Mouse (Mus musculus): Measurements from ENCODE around the gene Klhl35. TPM values are rescaled to one million over a fixed set of nuclear protein-coding genes. Genes with fewer than 3 reads are reported as not detected.

Klhl35 gene
- not detected in 2 replicates for total RNA-seq (2017)

DNA sequence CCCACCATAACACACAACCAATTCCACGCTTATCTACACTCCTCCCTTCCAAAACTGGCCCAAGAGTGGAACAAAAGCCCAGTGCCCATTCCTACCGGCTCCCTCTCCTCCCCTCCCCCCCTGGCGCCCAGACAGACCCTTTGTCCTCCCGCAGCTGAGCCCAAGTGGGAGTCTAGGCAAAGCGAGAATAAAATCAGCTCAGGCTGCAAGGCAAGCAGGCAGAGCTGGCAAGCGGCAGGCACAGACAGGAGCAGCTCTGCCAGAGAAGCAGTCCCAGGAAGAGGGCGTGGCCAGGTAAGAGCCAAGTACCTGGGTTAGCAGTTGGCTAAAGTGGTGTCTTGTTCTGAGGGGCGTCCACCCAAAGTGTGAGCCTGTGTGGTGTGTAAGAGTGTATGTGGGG, at the start of gene Klhl35:
Klhl35 (plus strand) TSS at position 194 of the 400 bp plus-strand sequence.
- no peak for ATAC-seq (ENCODE audit: extremely low read depth, insufficient number of reproducible peaks, low FRiP score, poor library complexity, severe bottlenecking)

DNA sequence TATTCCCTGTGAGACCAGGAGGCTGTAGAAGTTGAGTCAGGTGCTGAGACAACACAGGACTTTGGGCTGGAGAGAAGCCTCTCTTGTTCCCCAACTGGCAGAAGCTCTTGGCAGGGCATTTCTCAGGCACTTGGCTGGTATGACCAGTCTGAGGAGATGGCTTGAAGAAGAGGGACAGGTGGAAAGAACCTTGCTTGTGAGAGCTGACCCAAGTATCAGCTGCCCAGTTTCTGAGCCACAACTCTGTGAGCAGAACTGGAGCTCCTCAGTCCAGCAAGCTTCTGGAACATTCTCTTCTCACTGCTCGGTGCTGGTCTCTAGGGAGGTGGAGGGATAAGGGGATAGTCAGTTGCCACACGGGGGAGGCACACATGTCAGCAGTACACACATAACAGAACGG, 46.5 kb upstream of the Klhl35 start:
- ATAC-seq (ENCODE audit: extremely low read depth, insufficient number of reproducible peaks, low FRiP score, poor library complexity, severe bottlenecking) = no peak

DNA sequence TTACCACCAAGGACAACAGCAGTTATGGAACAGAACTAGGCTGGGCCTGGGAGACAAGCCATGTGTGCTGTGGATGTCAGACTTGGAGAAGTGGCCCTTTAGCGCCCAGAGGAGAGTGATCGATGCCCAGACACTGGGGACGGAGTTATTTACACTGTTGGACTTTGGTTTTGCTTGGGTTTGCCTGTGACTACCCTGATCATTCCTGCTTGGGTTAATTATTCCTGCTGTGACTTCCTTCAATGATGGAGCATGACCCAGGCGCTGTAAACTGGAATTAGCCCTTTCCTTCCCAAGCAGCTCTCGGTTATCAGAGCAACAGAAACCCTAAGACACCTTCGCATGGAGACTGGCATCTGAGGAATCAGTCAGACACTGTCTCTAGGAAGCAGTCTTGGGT, 44.8 kb upstream of the Klhl35 start:
- ATAC-seq (ENCODE audit: extremely low read depth, insufficient number of reproducible peaks, low FRiP score, poor library complexity, severe bottlenecking) = no peak

DNA sequence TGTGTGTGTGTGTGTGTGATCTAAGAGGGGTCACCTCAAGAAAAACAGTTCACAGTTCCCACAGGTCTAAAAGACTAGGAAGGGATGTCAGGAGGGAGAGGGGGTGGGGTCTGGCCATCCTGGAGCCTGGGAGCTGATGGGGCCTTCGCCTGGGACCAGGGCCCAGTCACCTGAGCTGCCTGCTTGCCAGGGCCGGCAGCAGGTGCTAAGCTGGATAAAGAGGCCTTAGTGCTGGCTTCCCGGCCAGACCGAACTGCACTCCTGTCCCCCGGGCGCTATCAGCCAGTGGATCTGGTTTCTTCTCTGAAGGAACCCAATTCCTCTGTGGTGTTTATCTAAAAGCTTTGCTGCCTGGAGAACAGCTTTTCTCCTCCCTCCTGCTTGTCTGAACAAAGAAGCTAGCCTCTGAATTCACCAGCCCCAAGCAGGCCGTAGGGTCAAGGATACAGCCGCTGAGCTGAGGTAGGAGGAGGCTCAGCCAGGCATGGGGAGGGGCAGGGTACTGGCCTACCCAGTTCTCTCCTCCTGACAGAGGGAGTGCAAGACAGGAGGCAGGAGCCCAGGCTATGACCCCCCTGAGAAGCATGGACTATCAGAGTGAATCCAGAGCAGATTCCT, 41.2 kb upstream of the Klhl35 start:
- ATAC-seq (ENCODE audit: extremely low read depth, insufficient number of reproducible peaks, low FRiP score, poor library complexity, severe bottlenecking) = no peak

DNA sequence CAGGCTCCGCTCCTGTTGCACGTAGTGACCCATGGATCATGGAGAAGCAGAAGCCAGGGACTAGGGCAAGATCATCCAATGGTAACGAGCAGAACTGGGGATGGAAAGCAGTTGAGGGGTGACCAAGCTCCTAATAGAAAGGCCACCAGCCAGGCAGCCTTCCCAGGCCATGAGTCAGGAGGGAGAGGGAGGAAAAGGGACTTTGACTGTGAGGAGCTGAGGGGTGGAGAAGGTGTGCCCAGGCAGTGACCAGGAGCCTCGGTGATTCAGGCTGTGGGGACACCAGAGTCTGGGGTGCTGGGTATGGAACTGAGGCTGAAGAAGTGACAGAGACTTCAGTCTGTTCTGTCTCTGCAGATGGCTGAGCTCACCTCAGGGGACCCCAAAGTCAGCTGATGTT, 40.1 kb upstream of the Klhl35 start:
- no peak for ATAC-seq (ENCODE audit: extremely low read depth, insufficient number of reproducible peaks, low FRiP score, poor library complexity, severe bottlenecking)

DNA sequence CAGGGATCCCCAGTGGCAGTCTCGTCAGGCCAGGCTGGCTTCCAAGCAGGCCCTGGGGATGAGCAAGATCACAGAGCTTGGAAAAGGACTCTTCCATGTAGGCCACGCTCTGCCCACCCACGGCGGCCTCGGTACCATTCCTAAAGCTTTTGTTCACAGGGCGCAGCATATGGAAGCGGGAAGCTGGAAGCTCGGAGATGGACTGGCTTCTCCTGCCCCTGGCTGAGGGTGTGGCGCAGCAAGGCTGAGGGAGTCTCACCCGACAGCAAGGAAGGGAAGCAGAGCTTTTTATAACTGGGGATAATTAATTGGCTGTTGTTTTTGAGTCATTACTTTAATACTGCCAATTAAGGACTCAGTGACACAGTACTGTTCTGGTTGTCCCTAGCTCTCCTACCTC, 38.8 kb upstream of the Klhl35 start:
- no peak for ATAC-seq (ENCODE audit: extremely low read depth, insufficient number of reproducible peaks, low FRiP score, poor library complexity, severe bottlenecking)

DNA sequence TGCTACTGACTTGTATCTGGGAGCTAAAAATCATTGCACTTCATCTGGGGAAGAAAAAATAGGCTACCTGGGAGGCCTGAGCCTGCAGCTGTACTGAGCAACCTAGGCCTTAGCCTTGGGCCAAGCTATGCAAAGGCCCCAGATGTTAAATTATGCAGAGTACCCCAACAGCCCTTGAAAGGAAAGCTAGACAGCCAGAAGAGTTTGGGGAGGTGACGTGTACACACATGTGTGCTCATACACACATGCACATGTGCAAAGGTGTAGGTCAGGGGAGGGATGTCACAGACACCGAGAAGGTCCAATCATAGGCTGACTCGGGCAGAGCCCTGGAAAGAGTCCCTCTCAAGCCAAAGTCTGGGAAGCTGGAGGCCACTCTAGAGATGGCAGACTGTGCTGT, 37.8 kb upstream of the Klhl35 start:
- no peak for ATAC-seq (ENCODE audit: extremely low read depth, insufficient number of reproducible peaks, low FRiP score, poor library complexity, severe bottlenecking)

DNA sequence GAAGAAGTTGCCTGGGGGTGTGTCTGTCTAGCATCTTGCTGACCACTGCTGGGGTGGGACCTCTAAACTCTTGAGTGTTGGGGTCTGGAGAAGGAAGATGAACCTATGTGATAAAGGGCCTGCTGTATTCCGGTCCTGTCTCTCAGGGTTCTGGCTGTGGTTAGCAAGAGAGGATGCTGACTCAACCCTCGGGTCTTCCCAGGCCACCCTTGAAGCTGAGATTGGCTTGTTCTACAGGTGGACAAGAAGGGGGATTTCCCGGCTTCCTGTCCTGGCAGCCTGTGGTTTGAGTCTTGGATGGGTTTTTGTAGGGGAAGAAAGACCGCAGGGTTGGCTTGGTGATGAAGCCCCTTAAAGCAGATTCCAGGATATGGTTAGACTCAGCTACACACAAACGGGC, 37.0 kb upstream of the Klhl35 start:
- ATAC-seq (ENCODE audit: extremely low read depth, insufficient number of reproducible peaks, low FRiP score, poor library complexity, severe bottlenecking) = no peak

DNA sequence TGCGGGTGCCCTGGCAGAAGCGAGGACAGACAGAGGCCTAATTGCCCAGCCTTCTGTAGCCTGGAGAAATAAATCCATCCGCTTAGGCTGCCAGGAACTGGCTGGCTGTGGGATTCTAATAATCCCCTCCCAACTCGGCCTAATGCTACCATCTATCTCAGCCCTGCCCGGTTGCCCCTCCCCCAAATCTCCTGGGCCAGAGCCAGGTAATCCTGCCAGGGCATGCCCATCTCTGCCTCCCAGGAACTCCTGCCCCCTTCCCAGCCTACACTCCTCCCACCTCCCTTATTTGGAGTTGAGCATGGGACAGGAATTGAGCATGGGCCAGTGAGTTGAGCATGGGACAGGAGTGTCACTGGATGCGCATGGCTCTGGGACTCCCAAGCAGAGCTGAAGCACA, 36.0 kb upstream of the Klhl35 start:
- no peak for ATAC-seq (ENCODE audit: extremely low read depth, insufficient number of reproducible peaks, low FRiP score, poor library complexity, severe bottlenecking)

DNA sequence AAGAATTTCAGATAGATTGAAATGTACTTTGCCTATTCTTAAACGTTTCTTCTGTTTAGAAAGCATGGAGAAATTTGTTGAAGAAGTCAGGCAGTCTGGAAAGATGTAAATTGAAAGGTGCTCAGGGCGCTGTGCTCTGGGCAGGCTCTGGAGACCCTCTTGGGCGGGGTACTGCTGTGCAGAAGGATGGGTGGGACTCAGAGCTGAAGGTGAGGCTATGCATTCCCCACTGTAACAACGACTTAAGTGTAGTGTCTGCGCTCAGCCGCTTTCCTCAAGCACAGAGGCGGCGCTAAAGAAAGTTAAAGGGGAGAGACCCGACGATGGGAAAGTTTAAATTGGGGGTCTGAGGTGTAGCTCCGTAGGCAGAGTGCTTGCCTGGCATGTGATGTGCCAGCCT, 35.6 kb upstream of the Klhl35 start:
- no peak for ATAC-seq (ENCODE audit: extremely low read depth, insufficient number of reproducible peaks, low FRiP score, poor library complexity, severe bottlenecking)

DNA sequence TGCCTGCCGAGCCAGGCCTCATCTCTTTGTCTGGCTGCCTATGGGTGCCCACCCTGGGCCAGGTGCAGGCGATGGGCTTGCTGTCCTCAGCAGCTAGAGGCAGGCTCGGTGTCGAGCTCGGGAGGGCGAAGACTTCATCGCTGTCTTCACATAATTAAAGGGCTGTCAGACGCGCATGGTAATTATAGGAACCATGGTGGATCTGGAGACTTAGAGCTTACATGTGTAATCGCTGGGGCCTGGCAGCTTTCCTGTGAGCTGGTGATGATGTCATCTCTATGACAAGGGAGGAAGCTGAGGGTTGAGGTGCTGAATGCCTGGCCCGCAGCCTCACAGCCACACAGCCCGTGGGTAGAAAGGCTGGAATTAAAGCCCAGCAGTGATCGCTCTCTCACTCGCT, 33.6 kb upstream of the Klhl35 start:
- ATAC-seq (ENCODE audit: extremely low read depth, insufficient number of reproducible peaks, low FRiP score, poor library complexity, severe bottlenecking) = no peak

DNA sequence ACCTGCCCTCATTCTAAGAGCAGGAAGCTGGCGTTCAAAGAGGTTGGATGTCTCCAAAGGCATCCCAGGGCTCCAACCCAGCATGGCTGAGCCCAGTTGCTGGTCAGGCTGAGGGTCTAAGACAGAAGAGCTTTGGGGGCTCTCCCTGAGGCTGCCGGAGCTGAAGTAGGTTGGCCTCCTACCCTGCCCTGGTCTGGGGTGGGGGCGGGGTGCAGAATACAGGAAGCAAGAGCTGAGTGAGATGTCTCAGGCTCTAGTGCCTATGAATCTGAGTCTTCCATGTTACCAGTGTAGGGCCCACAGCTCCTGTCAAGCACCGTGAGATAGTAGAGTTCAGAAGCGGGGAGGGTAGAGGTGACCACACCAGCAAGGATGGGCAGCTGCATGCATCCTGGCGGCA, 32.9 kb upstream of the Klhl35 start:
- ATAC-seq (ENCODE audit: extremely low read depth, insufficient number of reproducible peaks, low FRiP score, poor library complexity, severe bottlenecking) = no peak

DNA sequence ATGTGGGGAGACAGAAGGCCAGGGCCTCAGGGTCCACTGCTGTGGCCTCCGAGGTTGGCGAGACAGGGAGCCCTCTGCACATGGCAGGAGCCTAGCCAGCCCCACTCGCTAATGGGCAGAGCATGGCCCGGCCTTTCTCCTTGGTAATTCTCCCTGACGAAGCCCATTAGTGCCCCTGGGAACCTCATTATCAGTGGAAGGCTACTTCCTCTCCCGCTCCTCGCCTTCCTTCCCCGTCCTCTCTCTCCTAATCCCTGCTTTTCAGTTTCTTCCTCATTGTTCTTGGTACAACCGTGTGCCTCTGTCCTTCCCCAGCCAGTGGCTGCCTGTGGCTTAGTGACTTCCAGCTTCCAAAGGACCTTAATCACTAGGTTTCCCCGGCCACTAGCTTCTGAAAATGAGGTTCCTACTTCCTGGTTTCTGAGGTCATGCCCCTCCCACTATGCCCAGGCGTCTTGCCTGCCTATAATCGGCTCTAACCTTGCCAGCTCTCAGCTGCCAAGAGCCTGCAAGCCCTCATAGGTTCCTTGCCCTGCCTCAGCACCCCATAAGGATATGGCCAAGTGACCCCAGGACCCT, 31.0 kb upstream of the Klhl35 start:
- no peak for ATAC-seq (ENCODE audit: extremely low read depth, insufficient number of reproducible peaks, low FRiP score, poor library complexity, severe bottlenecking)

DNA sequence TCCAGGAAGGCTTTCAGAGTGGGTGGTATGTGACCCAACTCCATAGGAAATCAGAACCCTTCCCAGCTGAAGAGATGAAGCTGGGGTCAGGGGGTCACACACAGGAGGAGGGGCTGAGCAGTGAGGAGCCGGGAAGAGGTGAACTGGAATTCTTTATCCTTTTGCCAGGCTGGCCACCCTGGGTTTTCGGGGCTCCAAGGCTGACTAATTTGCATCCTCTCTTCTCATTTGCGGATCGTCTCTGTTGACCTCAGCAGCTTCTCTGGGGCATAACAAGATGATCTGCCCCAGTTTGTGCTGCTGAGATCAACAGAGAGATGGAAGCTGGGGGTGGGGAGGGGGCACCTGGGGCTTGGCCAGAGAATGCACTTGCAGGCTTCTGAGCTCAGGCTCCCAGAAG, 29.3 kb upstream of the Klhl35 start:
- ATAC-seq (ENCODE audit: extremely low read depth, insufficient number of reproducible peaks, low FRiP score, poor library complexity, severe bottlenecking) = no peak

DNA sequence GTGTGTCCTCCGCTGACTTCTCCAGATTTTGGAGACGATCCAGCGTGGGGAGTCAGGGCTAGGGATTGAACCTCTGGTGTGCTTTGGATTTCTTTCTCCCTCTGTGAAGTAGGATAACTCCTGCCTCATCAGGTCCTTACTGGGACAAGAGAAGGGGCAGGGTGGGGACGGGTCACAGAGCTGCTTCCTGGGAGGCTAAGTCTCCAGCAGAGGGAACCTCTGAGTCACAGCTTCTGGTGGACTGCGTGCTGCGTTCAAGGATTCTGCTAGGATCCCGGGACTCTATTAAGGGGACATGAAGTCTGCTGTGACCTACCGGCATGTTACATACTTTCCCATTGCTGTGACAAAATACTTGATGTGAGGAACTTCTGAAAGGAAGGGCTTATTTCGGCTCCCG, 26.9 kb upstream of the Klhl35 start:
- ATAC-seq (ENCODE audit: extremely low read depth, insufficient number of reproducible peaks, low FRiP score, poor library complexity, severe bottlenecking) = no peak

DNA sequence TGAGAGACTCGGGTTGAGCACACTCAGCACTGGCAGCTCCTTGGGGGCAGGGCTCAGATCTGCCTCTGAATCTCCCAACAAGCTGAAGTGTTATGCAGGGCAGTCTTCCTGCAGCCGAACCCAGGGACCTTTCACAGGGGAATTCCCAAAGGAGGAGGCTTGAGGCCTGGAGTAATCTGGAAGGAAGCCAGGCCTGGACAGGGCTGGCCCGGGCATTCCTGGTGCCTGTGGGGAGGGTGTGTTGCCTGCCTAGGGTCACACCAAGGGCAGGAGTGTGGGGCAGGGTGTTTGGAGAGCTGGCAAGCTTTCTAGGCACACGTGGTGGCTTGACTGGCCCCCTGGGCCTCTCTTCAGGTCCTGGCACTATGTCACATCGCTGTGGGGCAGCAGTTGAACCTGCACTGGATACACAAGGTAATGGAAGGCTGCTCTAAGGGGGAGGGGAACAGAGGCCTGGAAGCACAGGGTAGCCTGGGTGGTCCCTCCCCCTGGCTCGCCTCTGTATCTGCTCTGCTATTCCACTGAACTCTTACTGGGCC, 24.2 kb upstream of the Klhl35 start:
- ATAC-seq (ENCODE audit: extremely low read depth, insufficient number of reproducible peaks, low FRiP score, poor library complexity, severe bottlenecking) = no peak

DNA sequence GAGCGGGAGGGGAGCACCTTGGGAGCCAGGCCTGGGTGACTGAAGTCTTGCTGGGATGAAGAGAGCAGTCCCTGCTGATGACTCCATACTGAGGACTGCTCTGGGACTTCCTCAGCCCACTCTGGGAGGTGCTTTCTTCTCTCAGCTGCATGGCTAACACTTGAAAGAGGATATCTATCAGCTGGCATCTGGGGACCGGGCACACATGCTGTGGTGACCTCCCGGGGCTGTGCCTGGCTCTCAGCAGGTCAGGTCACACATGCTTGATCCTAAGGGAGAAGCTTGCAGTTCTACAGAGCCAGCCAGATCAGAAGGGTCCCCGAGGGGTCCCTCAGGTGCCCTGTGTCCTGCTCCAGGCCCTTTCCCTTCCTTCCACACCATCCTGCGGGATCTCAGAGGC, 22.6 kb upstream of the Klhl35 start:
- no peak for ATAC-seq (ENCODE audit: extremely low read depth, insufficient number of reproducible peaks, low FRiP score, poor library complexity, severe bottlenecking)

DNA sequence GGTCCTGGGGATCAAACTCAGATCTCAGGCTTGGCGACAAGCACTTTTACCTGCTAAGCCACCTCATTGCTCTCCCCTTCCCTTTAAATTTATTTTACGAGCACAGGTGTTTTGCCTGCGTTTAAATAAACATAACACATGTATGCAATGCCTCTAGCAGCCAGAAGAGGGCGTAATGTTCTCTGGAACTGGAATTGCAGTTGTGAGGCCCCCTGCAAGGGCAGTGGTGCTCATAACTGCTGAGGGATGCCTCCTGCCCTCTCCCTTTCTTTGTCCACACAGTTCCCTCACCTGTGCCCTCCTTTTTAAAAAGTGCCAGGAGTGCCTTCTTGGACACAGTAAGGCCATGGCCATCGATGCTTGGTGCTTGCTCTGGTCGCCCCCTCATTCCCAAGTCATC, 21.8 kb upstream of the Klhl35 start:
- ATAC-seq (ENCODE audit: extremely low read depth, insufficient number of reproducible peaks, low FRiP score, poor library complexity, severe bottlenecking) = no peak

DNA sequence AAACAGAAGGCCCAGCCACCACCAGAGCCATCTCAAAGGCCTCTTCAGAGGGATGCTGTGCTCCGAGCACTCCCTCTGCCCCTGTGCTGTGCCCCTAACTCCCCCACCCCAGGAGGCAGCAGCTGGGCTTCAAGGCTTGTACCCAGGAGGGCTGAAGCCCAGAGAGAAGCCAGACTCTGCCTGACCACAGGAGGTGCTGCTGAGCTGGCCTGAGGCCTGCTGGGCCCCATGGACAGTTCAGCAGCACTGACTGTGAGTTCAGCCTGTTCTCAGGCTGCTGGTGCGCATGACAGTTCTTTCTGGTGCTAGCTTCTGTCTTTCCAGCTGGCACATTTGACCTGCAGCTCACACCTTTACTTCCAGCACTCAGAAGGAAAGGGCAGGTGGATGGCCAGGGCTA, 20.0 kb upstream of the Klhl35 start:
- ATAC-seq (ENCODE audit: extremely low read depth, insufficient number of reproducible peaks, low FRiP score, poor library complexity, severe bottlenecking) = no peak

DNA sequence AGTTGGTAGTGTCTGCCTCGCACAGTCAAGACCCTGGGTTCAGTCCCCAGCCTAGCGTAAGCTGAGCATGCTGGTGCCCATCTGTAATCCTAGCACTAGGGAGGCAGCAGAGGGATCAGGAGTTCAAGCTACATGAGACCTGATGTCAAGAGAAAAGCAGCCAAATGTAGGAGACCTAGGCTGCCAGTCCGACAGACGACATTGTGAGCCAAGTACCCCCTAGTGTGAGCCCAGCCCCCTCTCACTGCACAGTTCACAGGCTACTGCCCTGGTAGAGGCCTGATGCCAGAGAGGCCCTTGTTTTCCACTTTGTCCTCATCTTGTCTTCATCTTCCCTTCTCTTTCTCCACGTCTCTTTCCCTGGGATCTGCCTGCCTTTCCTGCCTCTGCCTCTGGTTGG, 18.5 kb upstream of the Klhl35 start:
- no peak for ATAC-seq (ENCODE audit: extremely low read depth, insufficient number of reproducible peaks, low FRiP score, poor library complexity, severe bottlenecking)

DNA sequence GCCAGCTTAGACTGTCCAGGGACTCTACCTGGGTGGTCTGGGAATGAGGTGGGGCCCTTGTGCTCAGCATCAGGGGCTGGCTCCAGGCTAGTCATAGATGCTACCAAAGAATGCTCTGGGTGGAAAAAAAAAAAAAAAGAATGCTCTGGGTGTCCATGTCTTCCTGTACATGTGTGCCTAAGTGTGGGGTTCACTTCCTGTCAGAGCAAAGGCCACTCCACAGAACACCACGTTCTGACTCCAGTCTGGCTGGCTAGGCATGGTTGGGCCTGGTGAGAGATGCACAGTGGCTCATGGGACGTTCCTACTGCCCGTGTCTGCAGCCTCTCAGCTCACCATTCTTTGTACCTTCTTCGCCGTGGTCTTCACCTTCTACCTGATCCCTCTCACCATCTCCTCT, 17.2 kb upstream of the Klhl35 start:
- no peak for ATAC-seq (ENCODE audit: extremely low read depth, insufficient number of reproducible peaks, low FRiP score, poor library complexity, severe bottlenecking)
